Mouse (Mus musculus) heart, embryonic 13.5 days (tissue): ENCODE data around the gene Rbm5. TPM values are rescaled to one million over a fixed set of nuclear protein-coding genes. Genes with fewer than 3 reads are reported as not detected.
A peak's percentile ranks its signal among the peaks of the same experiment; 100 is the strongest.

Experiments
- ATAC-seq: fragments of 200-750 bp; cut with Nextera tagmentation; 2 replicates; pipeline ENCODE4 v1.8.0; 2017; ENCODE audit warnings: moderate TSS enrichment; ENCODE audit not compliant: insufficient number of reproducible peaks, low FRiP score, low TSS enrichment; ENCODE audit errors: extremely low read depth
- H3K27ac ChIP-seq: fragments of 300-500 bp; sonication (generic); replicated peaks from 2 replicates; pipeline ENCODE4 v1.5.1; 2015; ENCODE audit warnings: moderate library complexity, mild to moderate bottlenecking, inconsistent platforms
- H3K27me3 ChIP-seq: fragments of 300-500 bp; sonication (generic); replicated peaks from 2 replicates; pipeline ENCODE4 v1.6.1; 2015; ENCODE audit warnings: mild to moderate bottlenecking, inconsistent platforms
- H3K36me3 ChIP-seq: fragments of 300-500 bp; sonication (generic); 2 replicates; pipeline ENCODE4 v1.6.1; 2015; ENCODE audit warnings: mild to moderate bottlenecking, inconsistent platforms
- H3K4me1 ChIP-seq: fragments of 300-500 bp; sonication (generic); 2 replicates; pipeline ENCODE4 v1.6.1; 2015; ENCODE audit warnings: inconsistent platforms
- H3K4me2 ChIP-seq: fragments of 300-500 bp; sonication (generic); 2 replicates; pipeline ENCODE4 v1.6.1; 2015; ENCODE audit warnings: inconsistent platforms, mild to moderate bottlenecking, moderate library complexity
- H3K4me3 ChIP-seq: fragments of 300-500 bp; sonication (generic); 2 replicates; pipeline ENCODE4 v1.5.1; 2015; ENCODE audit warnings: moderate library complexity, mild to moderate bottlenecking, inconsistent platforms
- H3K9ac ChIP-seq: fragments of 300-500 bp; sonication (generic); 2 replicates; pipeline ENCODE4 v1.6.1; 2015; ENCODE audit warnings: inconsistent platforms, mild to moderate bottlenecking, moderate library complexity
- H3K9me3 ChIP-seq: fragments of 300-500 bp; sonication (generic); 2 replicates; pipeline ENCODE4 v1.6.1; 2016; ENCODE audit warnings: inconsistent platforms
- WGBS: fragments of 180-500 bp; shearing (Covaris S2); methylation state at CpG from one replicate; pipeline ENCODE4 v1.1.7; 2015; ENCODE audit warnings: mixed read lengths; 5-methylcytosine and 5-hydroxymethylcytosine counted together
- polyA plus RNA-seq: library from polyadenylated mRNA; unstranded; fragments of >200 nt; fragmentation: Nextera tagmentation; extraction: Ambion mirVana; gene quantifications from 2 replicates; pipeline ENCODE4 v1.2.1, GENCODE M21; 2015

The Rbm5 gene
- polyA plus RNA-seq, 1 experiment from 2014 or later, result 121 TPM

- ATAC-seq, result no peak
- Histone ChIP-seq H3K4me1 (peaks cover 89% of the 10 kb centered on the region), H3K36me3 (no peaks in the 10 kb centered on the region), H3K27ac (peak overlapping the region; percentile 70), H3K4me2 (peak overlapping the region; percentile 32), H3K9ac (peak overlapping the region; percentile 54; the same call in 1 of the 2 replicates), H3K4me3 (no peak overlapping the region), H3K9me3 (no peaks in the 10 kb centered on the region), H3K27me3 (no peaks in the 10 kb centered on the region)
- WGBS, result 25% methylated on average over 9 of the region's 9 CpGs
These were observed 71.3 kb downstream of the Rbm5 start for GRCm38 (mm10) chr9:107699376-107699980.

GRCm38 (mm10) chr9:107698611-107699190, 72.1 kb downstream of the Rbm5 start:
- H3K9me3 ChIP-seq, result no peaks in the 10 kb centered on the region
- H3K27me3 ChIP-seq, result no peaks in the 10 kb centered on the region
- H3K27ac ChIP-seq, result no peak overlapping the region; the same call in 1 of the 2 replicates
- H3K36me3 ChIP-seq, result no peaks in the 10 kb centered on the region
- H3K4me3 ChIP-seq, result no peak overlapping the region
- peaks cover 84% of the 10 kb centered on the region for H3K4me1 ChIP-seq
- ATAC-seq, result no peak
- peak overlapping the region; percentile 32 for H3K4me2 ChIP-seq
- 24% methylated on average over 14 of the region's 14 CpGs for WGBS
- H3K9ac ChIP-seq, result peak overlapping the region; percentile 24

- no peak overlapping the region for H3K4me3 ChIP-seq
- no peak overlapping the region for H3K4me2 ChIP-seq
- H3K27me3 ChIP-seq, result no peaks in the 10 kb centered on the region
- peaks cover 84% of the 10 kb centered on the region for H3K4me1 ChIP-seq
- H3K9me3 ChIP-seq, result no peaks in the 10 kb centered on the region
- H3K27ac ChIP-seq, result no peak overlapping the region; the same call in 1 of the 2 replicates
- WGBS, result 38% methylated on average over 14 of the region's 14 CpGs
- peak overlapping the region; percentile 12; the same call in 1 of the 2 replicates for H3K9ac ChIP-seq
- no peak for ATAC-seq
- H3K36me3 ChIP-seq, result no peaks in the 10 kb centered on the region
These were observed 72.8 kb downstream of the Rbm5 start for GRCm38 (mm10) chr9:107697811-107698521.

GRCm38 (mm10) chr9:107696845-107697610, 73.8 kb downstream of the Rbm5 start:
- peaks cover 5% of the 10 kb centered on the region; the same call in 1 of the 2 replicates for H3K36me3 ChIP-seq
- H3K4me2 ChIP-seq, result no peak overlapping the region
- no peaks in the 10 kb centered on the region for H3K9me3 ChIP-seq
- peaks cover 82% of the 10 kb centered on the region for H3K4me1 ChIP-seq
- no peak overlapping the region for H3K4me3 ChIP-seq
- no peak for ATAC-seq
- H3K27me3 ChIP-seq, result no peaks in the 10 kb centered on the region
- no peak overlapping the region for H3K9ac ChIP-seq
- 53% methylated on average over 9 of the region's 9 CpGs for WGBS
- H3K27ac ChIP-seq, result 0 out of 2 replicates have a peak overlapping the region, but pooled peaks have one; percentile 1

GRCm38 (mm10) chr9:107696106-107696479, 74.7 kb downstream of the Rbm5 start:
- Histone ChIP-seq H3K4me3 (no peak overlapping the region), H3K36me3 (peaks cover 13% of the 10 kb centered on the region), H3K9me3 (no peaks in the 10 kb centered on the region), H3K27ac (peak overlapping the region; percentile 53; the same call in 1 of the 2 replicates), H3K9ac (no peak overlapping the region), H3K4me2 (no peak overlapping the region), H3K4me1 (peaks cover 74% of the 10 kb centered on the region), H3K27me3 (no peaks in the 10 kb centered on the region)
- 51% methylated on average over 6 of the region's 6 CpGs for WGBS
- no peak for ATAC-seq

- Histone ChIP-seq H3K27ac (peak overlapping the region; percentile 53; the same call in 1 of the 2 replicates), H3K4me3 (no peak overlapping the region), H3K4me1 (peaks cover 69% of the 10 kb centered on the region), H3K4me2 (no peak overlapping the region), H3K9ac (no peak overlapping the region), H3K27me3 (no peaks in the 10 kb centered on the region), H3K36me3 (peaks cover 17% of the 10 kb centered on the region), H3K9me3 (no peaks in the 10 kb centered on the region)
- no peak for ATAC-seq
- 79% methylated on average over 12 of the region's 12 CpGs for WGBS
These were observed 75.2 kb downstream of the Rbm5 start for GRCm38 (mm10) chr9:107695441-107696105.

- no peaks in the 10 kb centered on the region for H3K9me3 ChIP-seq
- H3K4me3 ChIP-seq, result no peak overlapping the region
- H3K36me3 ChIP-seq, result peaks cover 20% of the 10 kb centered on the region
- H3K4me1 ChIP-seq, result peaks cover 60% of the 10 kb centered on the region
- ATAC-seq, result no peak
- 68% methylated on average over 7 of the region's 7 CpGs for WGBS
- 0 out of 2 replicates have a peak overlapping the region, but pooled peaks have one; percentile 8 for H3K9ac ChIP-seq
- H3K27ac ChIP-seq, result no peak overlapping the region
- H3K4me2 ChIP-seq, result no peak overlapping the region
- no peaks in the 10 kb centered on the region for H3K27me3 ChIP-seq
These were observed 76.2 kb downstream of the Rbm5 start for GRCm38 (mm10) chr9:107694627-107695026.

GRCm38 (mm10) chr9:107693433-107693987, 77.3 kb downstream of the Rbm5 start:
- peaks cover 20% of the 10 kb centered on the region for H3K36me3 ChIP-seq
- WGBS, result 61% methylated on average over 4 of the region's 4 CpGs
- no peak for ATAC-seq
- no peak overlapping the region for H3K9ac ChIP-seq
- H3K27ac ChIP-seq, result no peak overlapping the region
- no peak overlapping the region for H3K4me3 ChIP-seq
- H3K9me3 ChIP-seq, result no peaks in the 10 kb centered on the region
- H3K27me3 ChIP-seq, result no peaks in the 10 kb centered on the region
- H3K4me2 ChIP-seq, result 0 out of 2 replicates have a peak overlapping the region, but pooled peaks have one; percentile 6
- H3K4me1 ChIP-seq, result peaks cover 49% of the 10 kb centered on the region

GRCm38 (mm10) chr9:107692785-107693184, 78.0 kb downstream of the Rbm5 start:
- Histone ChIP-seq H3K4me2 (no peak overlapping the region), H3K9ac (no peak overlapping the region), H3K9me3 (no peaks in the 10 kb centered on the region), H3K4me3 (no peak overlapping the region), H3K27me3 (0 out of 2 replicates have a peak, but pooled peaks cover under 1% of the 10 kb centered on the region), H3K27ac (no peak overlapping the region), H3K4me1 (peaks cover 42% of the 10 kb centered on the region), H3K36me3 (peaks cover 24% of the 10 kb centered on the region)
- WGBS, result 68% methylated on average over 5 of the region's 5 CpGs
- ATAC-seq, result no peak

- no peak for ATAC-seq
- 0 out of 2 replicates have a peak, but pooled peaks cover 8% of the 10 kb centered on the region for H3K27me3 ChIP-seq
- peaks cover 33% of the 10 kb centered on the region for H3K4me1 ChIP-seq
- no peaks in the 10 kb centered on the region for H3K9me3 ChIP-seq
- H3K36me3 ChIP-seq, result peaks cover 30% of the 10 kb centered on the region
- H3K9ac ChIP-seq, result no peak overlapping the region
- 81% methylated on average over 8 of the region's 8 CpGs for WGBS
- H3K27ac ChIP-seq, result no peak overlapping the region
- no peak overlapping the region for H3K4me3 ChIP-seq
- H3K4me2 ChIP-seq, result no peak overlapping the region
These were observed 80.4 kb downstream of the Rbm5 start for GRCm38 (mm10) chr9:107690391-107690790.
